Mouse (Mus musculus): Measurements from ENCODE around the gene Arpp19. TPM values are rescaled to one million over a fixed set of nuclear protein-coding genes. Genes with fewer than 3 reads are reported as not detected.

Gene Arpp19
- 265 and 268 TPM in 2 replicates for polyA plus RNA-seq (2016; fragmentation: Nextera tagmentation; extraction: Ambion mirVana)

GRCm38 (mm10) chr9:75037451-75038356 lies at the start of gene Arpp19:
Gene Arpp19 (plus strand): TSS chr9:75037614.
- H3K9me3 ChIP-seq (replicated peaks): no peaks in the 10 kb centered on the region
- ATAC-seq (ENCODE audit: insufficient number of reproducible peaks, low FRiP score): peak; percentile 91
- peak within 1 kb of the TSS; percentile 62 for H3K27ac ChIP-seq (ENCODE audit: poor library complexity, severe bottlenecking)
- H3K4me2 ChIP-seq: peak within 1 kb of the TSS; percentile 78
- H3K4me3 ChIP-seq: peak within 1 kb of the TSS; percentile 99
- H3K9ac ChIP-seq: peak within 1 kb of the TSS; percentile 86
- 0 out of 2 replicates have a peak, but pooled peaks cover 5% of the 10 kb centered on the region for H3K36me3 ChIP-seq
- under 1% methylated on average over 72 of the region's 73 CpGs for WGBS
- no peaks in the 10 kb centered on the region for H3K27me3 ChIP-seq (replicated peaks)
- peaks cover 5% of the 10 kb centered on the region for H3K4me1 ChIP-seq (replicated peaks)

- H3K36me3 ChIP-seq: no peaks in the 10 kb centered on the region
- H3K4me2 ChIP-seq: no peak overlapping the region
- H3K9me3 ChIP-seq (replicated peaks): no peaks in the 10 kb centered on the region
- H3K9ac ChIP-seq: no peak overlapping the region
- H3K4me3 ChIP-seq: no peak overlapping the region
- no peaks in the 10 kb centered on the region for H3K27me3 ChIP-seq (replicated peaks)
- H3K27ac ChIP-seq (ENCODE audit: poor library complexity, severe bottlenecking): no peak overlapping the region
- ATAC-seq (ENCODE audit: insufficient number of reproducible peaks, low FRiP score): no peak
- peaks cover 6% of the 10 kb centered on the region for H3K4me1 ChIP-seq (replicated peaks)
- WGBS: 82% methylated on average over 7 of the region's 7 CpGs
Measured at GRCm38 (mm10) chr9:74988893-74989460, 48.4 kb upstream of the Arpp19 start.

- no peak overlapping the region for H3K9ac ChIP-seq
- ATAC-seq (ENCODE audit: insufficient number of reproducible peaks, low FRiP score): no peak
Measured at GRCm38 (mm10) chr9:74989990-74990389, 47.4 kb upstream of the Arpp19 start.

GRCm38 (mm10) chr9:74994611-74995257 lies 42.7 kb upstream of the Arpp19 start:
- Histone ChIP-seq H3K27me3 (replicated peaks) (no peaks in the 10 kb centered on the region), H3K27ac (ENCODE audit: poor library complexity, severe bottlenecking) (no peak overlapping the region), H3K36me3 (no peaks in the 10 kb centered on the region), H3K4me2 (no peak overlapping the region), H3K4me1 (replicated peaks) (peaks cover 5% of the 10 kb centered on the region; the same call in 1 of the 2 replicates), H3K4me3 (no peak overlapping the region), H3K9ac (no peak overlapping the region), H3K9me3 (replicated peaks) (no peaks in the 10 kb centered on the region)
- no peak for ATAC-seq (ENCODE audit: insufficient number of reproducible peaks, low FRiP score)
- WGBS: 85% methylated on average over 10 of the region's 10 CpGs

More at GRCm38 (mm10) chr9:74989990-74990389, 47.4 kb upstream of the Arpp19 start:
- Histone ChIP-seq H3K27ac (ENCODE audit: poor library complexity, severe bottlenecking) (no peak overlapping the region), H3K27me3 (replicated peaks) (no peaks in the 10 kb centered on the region), H3K9me3 (replicated peaks) (no peaks in the 10 kb centered on the region), H3K4me2 (no peak overlapping the region), H3K4me3 (no peak overlapping the region), H3K4me1 (replicated peaks) (peaks cover 6% of the 10 kb centered on the region), H3K36me3 (no peaks in the 10 kb centered on the region)
- 81% methylated on average over 2 of the region's 2 CpGs for WGBS

DNA sequence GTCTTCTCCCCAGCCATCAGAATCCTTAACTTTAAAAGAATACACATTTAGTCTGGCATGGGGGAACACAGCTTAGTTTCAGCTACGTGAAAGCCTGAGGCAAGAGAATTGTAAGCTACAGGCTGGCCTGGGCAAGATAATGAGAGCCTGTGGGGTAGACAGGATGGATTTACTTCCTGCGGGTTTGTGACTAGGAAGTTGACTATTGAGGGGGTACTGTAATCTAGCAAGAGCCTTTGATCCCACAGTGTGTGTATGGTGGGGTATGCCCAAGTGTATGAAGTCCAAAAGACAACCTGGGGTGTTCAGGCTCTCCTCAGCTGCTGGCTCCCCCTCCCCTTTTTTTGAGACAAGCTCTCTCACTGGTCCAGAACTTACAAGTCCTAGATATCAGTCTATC lies 41.1 kb upstream of the Arpp19 start:
- no peaks in the 10 kb centered on the region for H3K27me3 ChIP-seq (replicated peaks)
- H3K9ac ChIP-seq: no peak overlapping the region
- ATAC-seq (ENCODE audit: insufficient number of reproducible peaks, low FRiP score): no peak
- no peak overlapping the region for H3K4me3 ChIP-seq
- no peak overlapping the region for H3K27ac ChIP-seq (ENCODE audit: poor library complexity, severe bottlenecking)
- WGBS: 42% methylated on average over 2 of the region's 2 CpGs
- peaks cover 11% of the 10 kb centered on the region for H3K4me1 ChIP-seq (replicated peaks)
- H3K4me2 ChIP-seq: no peak overlapping the region
- no peaks in the 10 kb centered on the region for H3K36me3 ChIP-seq
- H3K9me3 ChIP-seq (replicated peaks): no peaks in the 10 kb centered on the region

GRCm38 (mm10) chr9:74997976-74998375 lies 39.4 kb upstream of the Arpp19 start:
- Histone ChIP-seq H3K4me2 (no peak overlapping the region), H3K9ac (no peak overlapping the region), H3K4me1 (replicated peaks) (peaks cover 21% of the 10 kb centered on the region), H3K27ac (ENCODE audit: poor library complexity, severe bottlenecking) (no peak overlapping the region), H3K27me3 (replicated peaks) (no peaks in the 10 kb centered on the region), H3K4me3 (no peak overlapping the region), H3K9me3 (replicated peaks) (no peaks in the 10 kb centered on the region), H3K36me3 (no peaks in the 10 kb centered on the region)
- ATAC-seq (ENCODE audit: insufficient number of reproducible peaks, low FRiP score): no peak

DNA sequence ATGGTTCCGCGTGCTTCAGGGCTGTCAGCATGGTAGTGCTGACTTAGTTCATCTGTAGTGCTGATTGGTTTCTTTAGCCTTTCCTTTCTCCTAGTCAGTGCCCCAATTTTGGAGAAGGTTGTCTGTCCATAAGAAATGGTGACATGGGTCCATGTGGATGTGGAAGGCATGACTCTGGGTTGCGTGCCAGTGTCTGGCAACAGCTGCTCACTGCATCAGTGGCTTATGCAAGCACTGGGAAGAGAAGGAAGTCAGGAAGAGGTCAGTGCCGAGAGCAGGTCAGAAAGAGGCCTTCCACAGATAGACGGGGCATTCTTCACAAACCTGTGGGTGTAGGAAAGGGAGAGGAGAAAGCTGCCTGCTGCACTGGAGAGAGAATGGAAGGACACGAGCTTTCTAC lies 36.4 kb upstream of the Arpp19 start:
- ATAC-seq (ENCODE audit: insufficient number of reproducible peaks, low FRiP score): no peak
- Histone ChIP-seq H3K9me3 (replicated peaks) (no peaks in the 10 kb centered on the region), H3K4me1 (replicated peaks) (peaks cover 21% of the 10 kb centered on the region), H3K4me2 (no peak overlapping the region), H3K36me3 (peaks cover 6% of the 10 kb centered on the region), H3K27me3 (replicated peaks) (no peaks in the 10 kb centered on the region), H3K27ac (ENCODE audit: poor library complexity, severe bottlenecking) (no peak overlapping the region), H3K9ac (no peak overlapping the region), H3K4me3 (no peak overlapping the region)
- WGBS: 74% methylated on average over 6 of the region's 6 CpGs

DNA sequence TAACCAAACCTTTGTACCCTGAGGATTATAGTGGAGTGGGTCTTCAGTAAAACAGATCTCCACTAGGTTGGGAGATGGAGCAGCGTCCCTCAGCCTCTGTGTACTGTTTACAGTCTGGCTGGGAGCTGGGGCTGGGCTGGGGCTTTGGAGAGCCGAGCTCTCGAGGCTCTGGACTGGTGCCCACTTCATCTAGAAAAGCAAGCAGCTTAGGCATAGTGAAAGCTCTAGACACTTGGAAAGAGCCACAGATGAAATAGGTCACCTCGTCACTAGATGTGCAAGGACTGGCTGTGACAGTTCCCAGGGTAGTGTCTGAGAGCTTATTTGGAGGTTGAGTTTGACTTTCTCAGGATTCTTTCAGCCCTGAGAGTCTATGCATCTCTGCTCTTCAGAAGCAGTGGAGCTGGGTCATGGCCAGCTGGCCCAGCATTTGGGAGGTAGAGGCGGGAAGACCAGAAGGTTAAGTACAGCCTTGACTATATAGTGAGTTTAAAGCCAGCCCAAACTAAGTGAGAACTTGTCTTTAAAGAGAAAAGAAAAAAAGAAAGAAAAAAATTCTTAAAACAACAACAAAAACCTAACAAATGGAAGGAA lies 35.7 kb upstream of the Arpp19 start:
- Histone ChIP-seq H3K4me1 (replicated peaks) (peaks cover 21% of the 10 kb centered on the region), H3K9ac (no peak overlapping the region; the same call in 1 of the 2 replicates), H3K4me3 (no peak overlapping the region), H3K9me3 (replicated peaks) (no peaks in the 10 kb centered on the region), H3K4me2 (no peak overlapping the region), H3K27me3 (replicated peaks) (no peaks in the 10 kb centered on the region), H3K27ac (ENCODE audit: poor library complexity, severe bottlenecking) (no peak overlapping the region), H3K36me3 (peaks cover 12% of the 10 kb centered on the region)
- ATAC-seq (ENCODE audit: insufficient number of reproducible peaks, low FRiP score): 0 out of 2 replicates have a peak, but pooled peaks have one; percentile 42
- WGBS: 42% methylated on average over 5 of the region's 5 CpGs

DNA sequence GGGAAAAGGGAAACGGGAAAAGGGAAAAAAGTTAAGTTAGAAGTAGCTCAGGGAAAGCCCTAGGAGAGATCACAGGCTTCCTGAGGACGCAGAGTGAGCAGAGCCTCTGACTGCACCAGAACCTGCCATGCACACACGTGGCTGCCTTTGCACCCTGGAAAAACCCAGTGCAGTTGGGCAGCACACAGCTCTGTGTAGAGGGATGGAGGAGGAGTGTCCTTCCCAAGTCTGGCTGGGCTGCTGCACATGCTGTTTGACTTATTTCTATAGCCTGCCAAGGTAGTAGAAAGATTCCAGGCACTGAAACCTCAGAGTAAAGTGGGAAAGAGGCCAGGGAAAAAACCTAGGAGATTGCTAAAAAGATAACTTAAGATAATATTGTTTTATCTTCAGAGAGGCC lies 35.2 kb upstream of the Arpp19 start:
- H3K9ac ChIP-seq: no peak overlapping the region

DNA sequence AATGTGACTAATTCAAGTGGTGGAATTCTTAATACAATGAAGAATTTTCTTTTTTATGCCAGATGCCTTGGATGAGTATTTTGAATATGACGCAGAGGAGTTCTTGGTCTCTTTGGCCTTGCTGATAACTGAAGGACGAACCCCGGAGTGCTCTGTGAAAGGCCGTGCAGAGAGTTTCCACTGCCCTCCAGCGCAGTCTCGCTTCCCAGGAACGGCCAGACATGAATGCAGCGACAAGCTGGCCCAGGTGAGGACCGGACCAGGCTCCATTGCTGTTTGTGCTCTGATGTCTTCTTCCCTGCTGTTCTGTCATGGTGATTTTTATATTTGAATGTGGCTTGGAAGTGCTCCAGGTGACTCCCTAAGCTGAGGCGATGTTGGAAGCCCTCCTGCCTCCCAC lies 33.2 kb upstream of the Arpp19 start:
- Histone ChIP-seq H3K4me3 (no peak overlapping the region), H3K9me3 (replicated peaks) (no peaks in the 10 kb centered on the region), H3K27me3 (replicated peaks) (no peaks in the 10 kb centered on the region), H3K9ac (no peak overlapping the region), H3K36me3 (peaks cover 21% of the 10 kb centered on the region), H3K4me2 (no peak overlapping the region), H3K27ac (ENCODE audit: poor library complexity, severe bottlenecking) (no peak overlapping the region), H3K4me1 (replicated peaks) (peaks cover 21% of the 10 kb centered on the region)
- ATAC-seq (ENCODE audit: insufficient number of reproducible peaks, low FRiP score): no peak
- 76% methylated on average over 10 of the region's 10 CpGs for WGBS

More for the DNA sequence above, 35.2 kb upstream of the Arpp19 start:
- WGBS: 60% methylated on average over 3 of the region's 3 CpGs
- Histone ChIP-seq H3K4me1 (replicated peaks) (peaks cover 21% of the 10 kb centered on the region), H3K4me2 (no peak overlapping the region), H3K9me3 (replicated peaks) (no peaks in the 10 kb centered on the region), H3K27me3 (replicated peaks) (no peaks in the 10 kb centered on the region), H3K27ac (ENCODE audit: poor library complexity, severe bottlenecking) (no peak overlapping the region), H3K36me3 (peaks cover 15% of the 10 kb centered on the region), H3K4me3 (no peak overlapping the region)
- no peak for ATAC-seq (ENCODE audit: insufficient number of reproducible peaks, low FRiP score)

- Histone ChIP-seq H3K9ac (no peak overlapping the region), H3K4me1 (replicated peaks) (no peaks in the 10 kb centered on the region), H3K9me3 (replicated peaks) (no peaks in the 10 kb centered on the region), H3K36me3 (peaks cover 43% of the 10 kb centered on the region), H3K27me3 (replicated peaks) (no peaks in the 10 kb centered on the region), H3K4me2 (no peak overlapping the region), H3K4me3 (no peak overlapping the region), H3K27ac (ENCODE audit: poor library complexity, severe bottlenecking) (no peak overlapping the region)
- WGBS: 87% methylated on average over 2 of the region's 2 CpGs
- no peak for ATAC-seq (ENCODE audit: insufficient number of reproducible peaks, low FRiP score)
Measured at GRCm38 (mm10) chr9:75016591-75016990, 20.8 kb upstream of the Arpp19 start.

All from heart, embryonic 12.5 days (tissue).